13 mouse cellular contexts compared by ENCODE assay signal in genomic region chr17:14599681-14600080, GRCm38 (mm10).
"Had no signal": no experiment of that assay in that cellular context is flagged by ENCODE, and none has a peak within 500 bp of the region (broad histone marks: within the 10 kb centered on the region; RNA-seq: fewer than 3 reads in every experiment).

No protein-coding gene starts in this region.

- H3K4me2 ChIP-seq: limb, embryonic 13.5 days; liver, embryonic 12.5 days; lung, embryonic 14.5 days; midbrain, embryonic 12.5 days; neural tube, embryonic 13.5 days had no signal

- H3K9ac ChIP-seq: limb, embryonic 13.5 days; liver, embryonic 12.5 days; lung, embryonic 14.5 days; midbrain, embryonic 12.5 days; neural tube, embryonic 13.5 days had no signal

- H3K9me3 ChIP-seq: limb, embryonic 13.5 days; liver, embryonic 12.5 days; midbrain, embryonic 12.5 days; neural tube, embryonic 13.5 days had no signal

- H3K27me3 ChIP-seq: limb, embryonic 13.5 days; liver, embryonic 12.5 days; midbrain, embryonic 12.5 days; neural tube, embryonic 13.5 days had no signal

- H3K4me3 ChIP-seq: limb, embryonic 13.5 days; liver, embryonic 12.5 days; midbrain, embryonic 12.5 days; neural tube, embryonic 13.5 days had no signal

- H3K4me1 ChIP-seq: liver, embryonic 12.5 days; midbrain, embryonic 12.5 days; neural tube, embryonic 13.5 days had no signal

- DNase-seq: kidney, adult 18-20 months; kidney, postnatal 10 days; kidney, postnatal 4 days; lung, embryonic 14.5 days; lung, postnatal 10 days; lung, postnatal 4 days; right cerebral cortex, postnatal 14 days; thymus, postnatal 36 days had no signal

- ATAC-seq: liver, embryonic 12.5 days; midbrain, embryonic 16.5 days had no signal

- H3K36me3 ChIP-seq: limb, embryonic 13.5 days; liver, embryonic 12.5 days; midbrain, embryonic 12.5 days; neural tube, embryonic 13.5 days had no signal

- H3K27ac ChIP-seq: limb, embryonic 13.5 days; liver, embryonic 12.5 days; midbrain, embryonic 12.5 days; neural tube, embryonic 13.5 days had no signal
